ENCODE assay signal across 8 mouse cellular contexts in genomic region chr5:115534856-115535255, GRCm38 (mm10). TPM values are rescaled to one million over a fixed set of nuclear protein-coding genes. Genes with fewer than 3 reads are reported as not detected.
A peak's percentile ranks its signal among the peaks of the same experiment; 100 is the strongest.
DNase-seq lines count a peak whose midpoint lies in the region; ATAC-seq lines count a peak whose summit lies in the region.

No protein-coding gene starts in this region.

- WGBS in heart, embryonic 12.5 days, result 29% methylated on average over 8 of the region's 8 CpGs
- WGBS in liver, embryonic 12.5 days (ENCODE audit: insufficient replicate concordance), result 12% methylated on average over 8 of the region's 8 CpGs
- WGBS in stomach, embryonic 16.5 days, result 28% methylated on average over 8 of the region's 8 CpGs

- peaks cover 81% of the 10 kb centered on the region for H3K4me1 ChIP-seq in heart, embryonic 12.5 days (replicated peaks)
- peaks cover 88% of the 10 kb centered on the region for H3K4me1 ChIP-seq in liver, embryonic 12.5 days
- peaks cover 77% of the 10 kb centered on the region for H3K4me1 ChIP-seq in stomach, embryonic 16.5 days (ENCODE audit: control insufficient read depth, insufficient read depth, low read length)

- H3K36me3 ChIP-seq in heart, embryonic 12.5 days, result no peaks in the 10 kb centered on the region
- peaks cover 5% of the 10 kb centered on the region; the same call in 1 of the 2 replicates for H3K36me3 ChIP-seq in liver, embryonic 12.5 days
- no peaks in the 10 kb centered on the region for H3K36me3 ChIP-seq in stomach, embryonic 16.5 days (ENCODE audit: control insufficient read depth, insufficient read depth, low read length)

- peak overlapping the region; percentile 57 for H3K4me2 ChIP-seq in heart, embryonic 12.5 days
- peak overlapping the region; percentile 46 for H3K4me2 ChIP-seq in liver, embryonic 12.5 days
- H3K4me2 ChIP-seq in stomach, embryonic 16.5 days (ENCODE audit: low read depth, low read length), result peak overlapping the region; percentile 33

- DNase-seq in spleen, postnatal 36 days (ENCODE audit: low spot score in 2 of 2), result peak; percentile 37 to 39
- DNase-seq in spleen, adult 18-20 months, result no peak
- DNase-seq in layer of hippocampus, adult 18-20 months (ENCODE audit: low spot score in 2 of 2), result no peak
- DNase-seq in ovary, postnatal 36 days (ENCODE audit: low spot score), result no peak
- DNase-seq in spleen, adult 12 weeks (ENCODE audit: low spot score), result no peak

- H3K27me3 ChIP-seq in heart, embryonic 12.5 days (replicated peaks), result no peaks in the 10 kb centered on the region
- peaks cover 4% of the 10 kb centered on the region for H3K27me3 ChIP-seq in liver, embryonic 12.5 days (replicated peaks)
- no peaks in the 10 kb centered on the region for H3K27me3 ChIP-seq in stomach, embryonic 16.5 days (ENCODE audit: control insufficient read depth, insufficient read depth, low read length)

- H3K9me3 ChIP-seq in heart, embryonic 12.5 days (replicated peaks), result no peaks in the 10 kb centered on the region
- H3K9me3 ChIP-seq in liver, embryonic 12.5 days (replicated peaks), result no peaks in the 10 kb centered on the region
- H3K9me3 ChIP-seq in stomach, embryonic 16.5 days (replicated peaks; ENCODE audit: control insufficient read depth, low read length), result no peaks in the 10 kb centered on the region

- 0 out of 2 replicates have a peak overlapping the region, but pooled peaks have one; percentile 59 for H3K9ac ChIP-seq in heart, embryonic 12.5 days
- 0 out of 2 replicates have a peak overlapping the region, but pooled peaks have one; percentile 2 for H3K9ac ChIP-seq in liver, embryonic 12.5 days
- peak overlapping the region; percentile 54; the same call in 1 of the 2 replicates for H3K9ac ChIP-seq in stomach, embryonic 16.5 days (ENCODE audit: low read length)

- ATAC-seq in heart, embryonic 12.5 days (ENCODE audit: insufficient number of reproducible peaks, low FRiP score), result no peak
- ATAC-seq in liver, embryonic 12.5 days, result no peak
- no peak for ATAC-seq in stomach, embryonic 16.5 days (ENCODE audit: insufficient read depth, low FRiP score)

- H3K4me3 ChIP-seq in heart, embryonic 12.5 days, result no peak overlapping the region
- no peak overlapping the region for H3K4me3 ChIP-seq in liver, embryonic 12.5 days
- no peak overlapping the region for H3K4me3 ChIP-seq in stomach, embryonic 16.5 days (replicated peaks; ENCODE audit: low read length)

- peak overlapping the region; percentile 71 for H3K27ac ChIP-seq in heart, embryonic 12.5 days (ENCODE audit: poor library complexity, severe bottlenecking)
- H3K27ac ChIP-seq in liver, embryonic 12.5 days, result peak overlapping the region; percentile 38; the same call in 1 of the 2 replicates
- H3K27ac ChIP-seq in stomach, embryonic 16.5 days (ENCODE audit: low read length), result peak overlapping the region; percentile 64

RNA-seq across cellular contexts. Expression of gene Rplp0, which starts 24.4 kb away (rescaled TPM):
- 949 and 971 TPM in 2 replicates for polyA plus RNA-seq in heart, embryonic 12.5 days (2016; fragmentation: Nextera tagmentation; extraction: Ambion mirVana)
- 1,698 and 1,725 TPM in 2 replicates for polyA plus RNA-seq in liver, embryonic 12.5 days (2016; fragmentation: Nextera tagmentation; extraction: Ambion mirVana)
- 1,450 and 1,538 TPM in 2 replicates for polyA plus RNA-seq in stomach, embryonic 16.5 days (2015; fragmentation: Nextera tagmentation; extraction: Ambion mirVana)
- 100 to 1,000 TPM; 210 to 218 TPM for total RNA-seq in layer of hippocampus, adult 18-20 months (2021)

RNA-seq across cellular contexts. Expression of gene Pxn, which starts 28.4 kb away (rescaled TPM):
- polyA plus RNA-seq in heart, embryonic 12.5 days (2016; fragmentation: Nextera tagmentation; extraction: Ambion mirVana), result 41.1 and 41.7 TPM in 2 replicates
- polyA plus RNA-seq in liver, embryonic 12.5 days (2016; fragmentation: Nextera tagmentation; extraction: Ambion mirVana), result 17.4 and 20.1 TPM in 2 replicates
- 41.9 and 44.5 TPM in 2 replicates for polyA plus RNA-seq in stomach, embryonic 16.5 days (2015; fragmentation: Nextera tagmentation; extraction: Ambion mirVana)
- 10 to 100 TPM; 34.5 to 42.3 TPM for total RNA-seq in layer of hippocampus, adult 18-20 months (2021)

RNA-seq across cellular contexts. Expression of gene Gcn1l1, which starts 30.2 kb away (rescaled TPM):
- polyA plus RNA-seq in heart, embryonic 12.5 days (2016; fragmentation: Nextera tagmentation; extraction: Ambion mirVana), result 43.1 and 47.0 TPM in 2 replicates
- 36.7 and 38.0 TPM in 2 replicates for polyA plus RNA-seq in liver, embryonic 12.5 days (2016; fragmentation: Nextera tagmentation; extraction: Ambion mirVana)
- 33.6 and 35.1 TPM in 2 replicates for polyA plus RNA-seq in stomach, embryonic 16.5 days (2015; fragmentation: Nextera tagmentation; extraction: Ambion mirVana)
- total RNA-seq in layer of hippocampus, adult 18-20 months (2021), result 10 to 100 TPM; 64.0 to 68.7 TPM

RNA-seq across cellular contexts. Expression of gene Sirt4, which starts 50.3 kb away (rescaled TPM):
- 14.7 and 18.0 TPM in 2 replicates for polyA plus RNA-seq in heart, embryonic 12.5 days (2016; fragmentation: Nextera tagmentation; extraction: Ambion mirVana)
- 6.3 and 7.5 TPM in 2 replicates for polyA plus RNA-seq in liver, embryonic 12.5 days (2016; fragmentation: Nextera tagmentation; extraction: Ambion mirVana)
- polyA plus RNA-seq in stomach, embryonic 16.5 days (2015; fragmentation: Nextera tagmentation; extraction: Ambion mirVana), result 24.4 and 28.0 TPM in 2 replicates
- total RNA-seq in layer of hippocampus, adult 18-20 months (2021), result 10 to 100 TPM; 27.9 to 35.7 TPM

Comparison
In these comparisons a context has a peak if more than half of its experiments do, and no peak if none do; other contexts are left out.
1. DNase-seq: peak in spleen, postnatal 36 days (2 of 2); none in spleen, adult 18-20 months (0 of 2), layer of hippocampus, adult 18-20 months (0 of 2), ovary, postnatal 36 days (single experiment) and spleen, adult 12 weeks (single experiment).
2. H3K9ac ChIP-seq: peak in every context shown above with its lines; median percentile 59 in heart, embryonic 12.5 days; 54 in stomach, embryonic 16.5 days; 2 in liver, embryonic 12.5 days.
3. Peak in every context shown above with its lines, with median percentiles within 50 percentile points of each other: H3K27ac ChIP-seq and H3K4me2 ChIP-seq.